Mouse (Mus musculus): ENCODE data around the gene Myoz1.
"Not testable (repeated sequence)": the region's sequence is repeated elsewhere in the genome, so short reads cannot be mapped to it uniquely, and the experiment has no call there.

Myoz1 gene

DNA sequence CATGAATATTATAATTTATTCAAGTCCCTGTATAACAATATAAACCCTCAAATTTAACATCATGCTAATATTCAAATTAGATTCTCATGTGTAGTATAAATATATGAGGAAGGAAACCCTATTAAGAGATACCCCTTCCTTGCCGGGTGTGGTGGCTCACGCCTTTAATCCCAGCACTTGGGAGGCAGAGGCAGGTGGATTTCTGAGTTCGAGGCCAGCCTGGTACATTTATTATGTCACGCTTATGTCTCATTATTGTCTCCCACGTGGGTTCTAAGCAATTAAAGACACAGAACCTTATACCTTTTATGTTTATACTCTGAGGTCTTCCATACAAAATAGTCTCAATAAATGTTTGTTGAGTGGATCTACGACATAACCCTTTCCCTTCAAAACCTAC is 17.6 kb downstream of the Myoz1 start:
- no peak for DNase-seq (ENCODE audit: low spot score in 2 of 2)

DNA sequence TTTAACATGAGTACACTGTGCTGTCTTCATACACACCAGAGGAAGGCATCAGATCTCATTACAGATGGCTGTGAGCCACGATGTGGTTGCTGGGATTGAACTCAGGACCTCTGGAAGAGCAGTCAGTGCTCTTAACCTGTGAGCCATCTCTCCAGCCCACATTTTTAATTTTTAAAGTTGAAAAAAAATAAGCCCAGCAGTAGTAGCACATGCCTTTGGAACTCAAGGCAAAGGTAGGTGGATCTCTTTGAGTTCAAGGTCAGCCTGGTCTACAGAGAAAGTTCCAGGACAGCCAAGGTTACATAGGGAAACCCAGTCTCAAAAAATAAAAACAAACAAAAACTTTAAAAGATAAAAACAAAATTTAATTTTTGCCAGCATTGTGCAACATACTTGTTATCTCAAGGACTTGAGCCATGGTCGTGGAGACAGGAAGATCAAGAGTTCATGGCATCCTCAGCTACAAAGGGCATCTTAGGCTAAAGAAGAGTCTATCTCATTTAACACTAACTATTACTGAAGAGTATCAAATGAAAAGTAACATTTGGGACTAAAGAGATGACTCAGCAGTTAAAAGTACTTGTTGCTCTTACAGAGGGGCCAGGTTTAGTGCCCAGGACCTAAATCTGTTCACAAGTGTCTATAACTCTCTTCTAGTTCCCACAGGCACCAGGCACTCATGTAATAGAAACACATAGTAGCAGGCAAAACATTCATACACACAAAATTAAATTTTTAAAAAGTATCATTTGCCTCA is 18.3 kb downstream of the Myoz1 start:
- no peak for DNase-seq (ENCODE audit: low spot score in 2 of 2)

DNA sequence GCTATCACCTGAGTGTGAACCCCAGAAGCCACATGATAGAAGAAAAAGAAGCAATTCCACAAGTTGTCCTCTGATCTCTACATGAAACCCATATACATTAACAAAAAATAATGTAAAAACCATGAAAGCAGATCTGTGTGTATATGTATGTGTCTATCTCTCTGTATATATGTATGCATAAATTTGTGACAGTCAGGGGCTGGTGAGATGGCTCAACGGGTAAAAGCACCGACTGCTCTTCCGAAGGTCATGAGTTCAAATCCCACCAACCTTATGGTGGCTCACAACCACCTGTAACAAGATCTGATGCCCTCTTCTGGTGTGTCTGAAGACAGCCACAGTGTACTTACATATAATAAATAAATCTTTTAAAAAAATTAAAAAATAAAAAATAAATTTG is 19.4 kb downstream of the Myoz1 start:
- DNase-seq (ENCODE audit: low spot score in 2 of 2), result not testable (repeated sequence)

DNA sequence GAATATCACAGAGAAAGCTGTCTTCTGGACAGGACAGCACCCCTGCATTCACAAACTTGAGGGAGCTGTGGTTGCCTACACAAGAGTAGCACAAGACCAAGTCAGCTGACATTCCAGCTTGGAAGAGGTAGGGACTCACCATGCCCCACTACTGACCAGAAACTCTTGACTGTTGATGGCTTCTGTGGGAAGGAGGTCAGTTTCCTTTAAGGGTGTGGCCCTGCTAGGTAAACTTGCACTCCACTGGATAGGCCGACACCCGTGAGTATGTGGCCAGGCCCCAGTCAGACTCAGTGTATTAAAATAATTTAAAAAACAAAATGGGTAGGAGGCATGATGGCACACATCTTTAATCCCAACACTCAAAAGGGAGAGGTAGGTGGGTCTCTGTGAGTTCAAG is 20.8 kb downstream of the Myoz1 start:
- no peak for DNase-seq (ENCODE audit: low spot score in 2 of 2)

DNA sequence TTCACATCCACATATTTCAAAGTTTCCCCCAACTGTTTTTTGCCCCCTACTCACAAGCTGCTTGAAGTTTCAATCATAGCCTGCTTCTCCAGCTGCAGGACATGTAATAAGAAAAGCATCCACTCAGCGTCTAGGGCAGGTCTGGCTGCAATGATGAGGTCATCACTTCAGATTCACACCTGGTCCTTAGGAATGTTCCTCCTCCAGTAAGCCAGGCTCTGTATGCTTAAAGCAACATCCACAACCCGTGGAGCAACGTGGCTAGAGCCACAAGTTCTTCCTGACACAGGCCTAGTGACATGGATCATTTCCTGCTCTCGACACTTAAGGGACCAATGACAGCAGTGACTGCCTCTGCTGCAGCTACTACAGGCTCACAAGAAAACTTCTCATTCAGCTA is 25.1 kb downstream of the Myoz1 start:
- no peak for DNase-seq (ENCODE audit: low spot score in 2 of 2)

DNA sequence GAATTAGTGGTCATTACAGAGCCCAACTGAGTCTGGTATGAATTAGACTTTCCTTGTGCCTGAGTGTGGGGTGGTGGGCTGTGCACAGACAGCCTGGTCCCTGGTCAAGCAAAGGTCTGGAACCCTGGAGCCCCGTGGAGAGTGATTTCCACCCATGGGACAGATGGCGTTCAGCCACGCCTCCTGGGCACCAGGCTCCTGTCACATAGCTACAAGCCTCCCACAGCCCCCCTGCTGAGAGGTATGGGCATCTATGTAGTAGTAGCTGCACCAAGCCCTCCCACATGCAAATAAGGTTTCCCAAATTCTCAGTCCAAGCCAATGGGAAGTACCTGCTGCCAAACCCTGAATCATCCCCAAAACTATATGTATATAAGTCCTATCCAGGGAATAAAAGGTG is 29.4 kb downstream of the Myoz1 start:
- no peak for DNase-seq (ENCODE audit: low spot score in 2 of 2)

DNA sequence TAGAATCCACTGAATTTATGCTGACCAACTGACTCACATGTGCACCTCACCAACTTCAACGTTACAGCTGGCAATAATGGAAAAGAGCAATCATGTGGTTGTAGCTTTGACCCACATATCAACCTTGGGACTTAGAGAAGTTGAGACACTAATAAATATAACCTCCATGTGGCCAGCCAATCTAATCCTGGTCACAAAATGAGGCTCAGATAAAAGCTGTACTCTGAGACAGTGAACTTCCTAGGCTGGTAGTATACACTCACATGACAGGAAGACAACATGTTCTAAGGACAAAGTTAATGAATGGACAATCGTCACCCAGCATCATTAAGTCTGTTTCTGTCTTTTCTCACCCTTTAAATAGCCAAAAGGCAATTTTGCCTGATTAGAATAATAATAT is 29.9 kb downstream of the Myoz1 start:
- no peak for DNase-seq (ENCODE audit: low spot score in 2 of 2)

DNA sequence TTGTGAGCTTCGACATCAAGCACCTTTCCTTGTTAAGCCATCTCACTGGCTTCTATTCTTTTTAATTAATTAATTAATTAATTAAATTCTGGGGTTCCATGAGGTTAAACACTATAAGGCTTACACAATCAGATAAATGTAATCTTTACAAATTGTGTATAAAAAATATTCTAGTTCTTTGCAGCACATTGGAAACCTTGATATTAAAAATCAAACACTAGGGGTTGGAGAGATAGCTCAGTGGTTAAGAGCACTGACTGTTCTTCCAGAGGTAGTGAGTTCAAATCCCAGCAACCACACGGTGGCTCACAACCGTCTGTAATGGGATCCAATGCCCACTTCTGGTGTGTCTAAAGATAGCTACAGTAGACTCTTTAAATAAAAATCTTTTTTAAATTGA is 33.4 kb downstream of the Myoz1 start:
- DNase-seq (ENCODE audit: low spot score in 2 of 2), result no peak

DNA sequence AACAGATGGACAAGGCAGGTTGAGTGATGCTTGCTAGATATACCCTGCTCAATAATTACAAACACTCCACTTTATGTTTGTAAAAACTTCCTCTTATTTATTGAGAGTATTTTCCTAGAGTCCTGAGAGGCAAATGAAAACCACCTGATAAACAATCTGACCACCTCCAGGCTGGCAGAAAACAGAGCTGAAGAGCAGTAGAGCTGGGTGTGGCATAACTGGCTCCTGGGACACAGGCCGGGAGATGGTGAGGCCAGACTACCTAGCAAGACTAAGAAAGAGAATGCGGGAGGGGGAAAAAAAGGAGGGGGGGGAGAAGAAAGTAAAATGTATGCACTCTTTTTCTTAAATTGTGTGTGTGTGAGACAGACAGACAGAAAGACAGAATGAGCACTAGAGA is 33.9 kb downstream of the Myoz1 start:
- no peak for DNase-seq (ENCODE audit: low spot score in 2 of 2)

DNA sequence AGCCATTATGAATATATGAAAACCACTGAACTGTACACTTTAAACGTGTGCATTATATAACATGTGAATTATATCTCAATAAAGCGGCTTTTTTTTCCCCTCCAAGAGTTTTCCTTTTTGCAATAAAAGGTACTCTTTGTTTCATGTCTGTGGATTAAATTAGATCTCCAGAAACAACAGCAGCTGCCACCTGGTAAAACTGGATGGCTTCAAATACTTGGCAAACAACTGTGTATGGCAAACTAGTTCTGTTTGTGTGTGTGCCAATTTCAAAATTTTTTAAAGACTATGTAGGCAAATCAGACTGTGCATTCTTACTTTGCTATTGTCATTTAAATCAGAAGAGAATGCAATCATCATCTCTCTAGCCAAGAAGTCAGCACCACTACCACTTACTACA is 34.4 kb downstream of the Myoz1 start:
- no peak for DNase-seq (ENCODE audit: low spot score in 2 of 2)

DNA sequence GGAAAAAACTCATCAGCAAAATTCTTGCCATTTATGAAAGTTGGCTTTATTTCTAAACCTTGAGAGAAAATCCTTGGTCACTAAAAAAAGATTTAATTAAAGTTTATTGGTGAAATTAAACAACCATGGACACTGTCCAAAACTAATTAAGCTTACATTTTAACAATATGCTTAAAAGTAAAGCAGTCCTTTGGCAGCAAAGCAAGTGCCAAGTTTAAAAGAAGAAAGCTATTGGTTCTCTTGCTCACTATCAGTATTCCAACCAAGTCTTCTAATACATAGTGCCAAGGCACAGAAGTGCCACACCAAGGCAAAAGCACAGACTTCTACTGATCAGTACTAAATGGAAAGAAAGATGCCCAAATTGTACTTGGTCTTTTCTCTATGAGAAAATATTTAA is 37.2 kb downstream of the Myoz1 start:
- no peak for DNase-seq (ENCODE audit: low spot score in 2 of 2)

DNA sequence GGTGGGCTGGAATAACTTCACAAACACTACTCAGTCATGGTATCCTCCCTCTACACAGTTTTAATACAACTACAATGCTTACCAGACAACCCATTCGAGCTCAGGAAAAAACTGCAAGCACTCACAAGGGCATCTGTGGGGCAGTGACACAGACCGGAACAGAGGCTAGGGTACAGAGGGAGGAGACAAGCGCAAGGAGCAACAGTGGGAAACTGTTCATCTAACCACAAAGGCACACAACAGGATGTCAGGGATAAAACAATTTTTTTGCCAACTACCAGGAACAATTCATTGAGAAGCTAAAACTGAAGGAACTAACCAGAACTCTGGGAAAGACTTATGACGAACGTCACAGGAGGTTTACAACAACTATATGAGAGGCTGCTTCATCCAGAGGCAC is 38.1 kb downstream of the Myoz1 start:
- DNase-seq (ENCODE audit: low spot score in 2 of 2), result no peak

DNA sequence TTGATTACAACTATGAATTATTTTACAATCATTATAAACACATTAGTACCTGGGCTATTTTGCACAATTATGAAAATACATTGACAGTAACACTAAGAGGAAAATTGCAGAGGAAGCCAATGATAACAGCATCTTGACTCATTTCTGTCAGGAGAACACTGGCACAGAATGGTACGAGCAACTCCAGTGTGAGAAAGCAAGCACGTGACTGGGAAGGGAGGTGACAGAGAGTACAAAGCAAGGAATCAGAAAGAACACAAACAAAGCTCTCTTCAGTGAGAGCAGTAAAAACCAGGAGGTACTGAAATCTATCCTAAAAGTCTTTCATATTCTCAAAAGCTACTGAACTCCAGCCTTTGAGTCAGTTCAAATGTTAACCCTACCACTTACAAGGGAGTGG is 39.9 kb downstream of the Myoz1 start:
- DNase-seq (ENCODE audit: low spot score in 2 of 2), result no peak

DNA sequence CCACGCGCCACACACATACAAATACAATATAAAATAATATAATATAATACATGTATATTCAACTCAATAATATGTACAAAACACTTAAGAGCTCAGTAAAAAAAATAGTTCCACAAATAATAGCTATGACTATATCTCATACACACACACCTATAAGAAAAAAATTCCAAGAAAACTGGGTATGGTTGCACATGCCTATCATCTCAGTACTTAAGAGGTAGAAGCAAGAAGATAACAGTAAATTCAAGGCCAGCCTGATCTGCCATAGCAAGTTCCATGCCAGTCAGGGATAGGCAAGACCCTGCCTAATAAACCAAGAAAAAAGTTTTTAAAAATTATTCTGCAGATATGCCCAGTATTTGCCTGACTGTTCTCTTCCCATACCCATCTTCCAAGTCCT is 41.3 kb downstream of the Myoz1 start:
- no peak for DNase-seq (ENCODE audit: low spot score in 2 of 2)

DNA sequence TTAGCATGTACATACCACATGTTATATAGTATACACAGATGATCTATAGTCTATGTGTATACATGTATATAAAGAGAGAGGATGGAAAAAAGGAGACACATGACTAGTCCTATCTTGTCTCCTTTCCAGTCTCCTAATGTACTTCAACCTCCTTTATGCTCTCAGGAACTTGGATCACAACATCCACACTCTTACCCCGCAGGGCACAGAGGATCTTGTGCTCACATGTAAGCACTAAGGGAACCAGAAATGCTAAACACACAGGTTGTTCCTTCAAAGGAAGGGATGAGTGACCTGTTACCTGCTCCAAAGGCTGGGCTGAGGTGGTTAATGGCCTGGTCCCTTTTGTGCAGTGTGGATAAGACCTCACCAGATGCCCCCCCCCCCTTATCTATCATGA is 43.5 kb downstream of the Myoz1 start:
- no peak for DNase-seq (ENCODE audit: low spot score in 2 of 2)

DNA sequence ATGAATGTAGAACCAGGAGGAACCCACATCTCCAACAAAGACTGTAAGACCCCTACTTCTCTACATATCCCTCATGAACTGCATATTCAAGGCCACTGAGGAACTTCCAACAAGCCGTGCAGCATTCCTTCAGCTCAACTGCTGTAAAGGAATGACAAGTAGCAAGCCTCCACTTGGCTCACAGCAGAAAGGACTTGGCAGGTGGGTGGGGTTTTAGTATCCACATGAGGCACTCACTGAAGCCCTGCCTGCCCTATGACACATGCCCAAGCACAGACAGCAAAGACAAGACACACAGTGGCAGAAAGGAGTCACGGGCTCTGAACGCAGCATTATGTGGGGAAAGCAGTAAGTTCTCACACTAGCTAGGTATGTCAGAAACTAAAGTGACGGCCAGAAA is 46.2 kb downstream of the Myoz1 start:
- no peak for DNase-seq (ENCODE audit: low spot score in 2 of 2)

DNA sequence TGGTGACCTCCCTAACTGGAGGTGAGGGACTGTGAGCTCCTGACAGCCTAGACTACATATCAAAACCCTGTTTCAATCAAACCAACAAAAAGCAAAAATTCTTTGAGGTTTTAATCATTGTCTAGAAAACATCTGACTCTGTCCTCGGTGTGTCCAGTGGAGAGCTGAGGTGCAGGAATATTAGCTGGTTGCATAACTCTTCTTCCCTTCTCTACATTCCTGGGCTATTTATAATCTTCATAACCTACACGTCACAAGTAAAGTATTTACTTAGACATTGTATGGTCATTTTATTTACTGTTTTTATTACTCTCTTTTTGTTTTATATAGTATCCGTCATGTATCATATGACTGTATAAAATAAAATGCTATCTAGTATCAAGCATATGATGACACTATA is 46.8 kb downstream of the Myoz1 start:
- DNase-seq (ENCODE audit: low spot score in 2 of 2), result no peak

DNA sequence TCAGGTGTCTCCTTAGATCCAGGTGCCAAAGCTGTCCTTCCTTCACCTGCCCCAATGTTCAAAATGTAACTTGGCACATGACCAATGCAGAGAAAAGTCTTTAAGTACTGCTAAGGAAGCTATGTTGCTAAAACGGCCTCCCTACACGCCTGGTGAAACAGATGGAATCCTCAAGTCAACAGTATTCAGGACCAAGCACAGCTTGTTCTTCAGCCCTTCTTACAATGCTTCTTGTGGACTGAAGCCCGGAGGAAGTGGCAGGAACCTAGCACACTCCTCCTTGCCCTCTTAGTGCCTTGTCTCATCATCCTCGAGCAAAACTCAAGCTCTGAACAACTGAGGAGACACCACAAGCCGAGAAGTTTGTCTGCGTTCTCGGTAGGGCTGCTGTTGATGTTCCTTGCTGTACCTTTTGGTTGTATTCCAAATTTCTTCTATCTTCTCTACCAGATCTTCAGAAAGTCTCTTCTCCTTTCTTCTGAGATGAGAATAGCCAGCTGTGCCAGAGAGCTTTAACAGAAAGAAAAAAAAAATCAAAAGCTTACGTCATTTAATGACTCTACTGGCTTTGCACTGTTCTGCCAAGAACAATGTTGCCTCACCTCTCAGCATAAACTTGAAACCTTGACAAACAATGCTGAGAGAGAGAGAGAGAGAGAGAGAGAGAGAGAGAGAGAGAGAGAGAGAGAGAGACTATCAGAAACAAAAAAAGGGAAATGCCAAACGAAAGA is 48.8 kb downstream of the Myoz1 start:
- DNase-seq (ENCODE audit: low spot score in 2 of 2), result no peak

DNA sequence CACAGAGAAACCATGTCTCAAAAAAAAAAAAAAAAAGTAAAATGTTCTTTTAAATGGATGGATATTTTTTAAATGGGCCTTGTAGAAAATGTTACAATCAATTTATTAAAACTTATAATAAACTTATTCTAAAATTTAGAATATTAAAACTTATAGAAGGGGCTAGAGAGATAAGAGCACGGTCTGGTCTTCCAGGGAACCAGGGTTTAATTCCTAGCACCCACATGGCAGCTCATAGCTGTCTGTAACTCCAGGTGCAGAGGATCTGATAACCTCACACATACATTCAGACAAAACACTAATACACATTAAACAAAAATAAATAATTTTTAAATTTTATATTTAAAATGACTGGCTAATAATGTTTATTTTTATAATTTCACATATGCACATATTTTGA is 55.1 kb downstream of the Myoz1 start:
- no peak for DNase-seq (ENCODE audit: low spot score in 2 of 2)

DNA sequence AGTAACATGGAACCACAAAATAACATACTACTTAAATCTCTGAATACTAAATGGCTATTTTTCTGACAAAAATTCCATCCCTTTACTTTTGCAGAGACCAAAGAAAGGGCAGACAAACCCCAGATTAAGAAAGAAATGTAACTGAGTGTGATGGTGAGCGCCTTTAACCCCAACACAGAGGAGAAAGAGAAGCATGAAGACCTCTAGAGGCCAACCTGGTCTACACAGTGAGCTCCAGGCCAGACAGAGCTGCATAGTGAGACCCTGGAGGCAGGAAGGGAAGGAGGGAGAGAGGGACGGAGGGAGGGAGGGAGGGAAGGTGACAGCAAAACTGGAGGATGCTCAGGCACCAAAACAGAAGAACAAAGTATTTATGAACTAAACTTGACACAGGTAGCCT is 56.1 kb downstream of the Myoz1 start:
- no peak for DNase-seq (ENCODE audit: low spot score in 2 of 2)

DNA sequence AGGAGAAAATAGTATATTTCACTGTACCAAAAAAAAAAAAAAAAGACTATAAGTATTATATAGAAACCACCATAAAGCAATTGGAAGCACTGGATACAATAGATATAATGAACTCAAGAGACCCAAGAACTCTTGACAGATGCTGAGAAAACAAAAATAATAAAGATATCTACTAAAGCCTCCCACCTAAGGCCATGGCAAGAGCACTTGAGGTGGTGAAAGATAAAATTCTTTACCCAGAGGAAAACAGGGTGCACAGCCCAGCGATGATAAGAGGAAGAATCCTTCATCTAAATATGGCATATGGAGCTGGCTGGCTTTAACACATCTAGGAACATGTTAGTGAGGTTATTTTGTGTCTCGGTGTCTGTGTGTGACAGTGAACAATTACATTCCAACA is 56.8 kb downstream of the Myoz1 start:
- no peak for DNase-seq (ENCODE audit: low spot score in 2 of 2)

Measured in spleen, postnatal 14 days (tissue).